ENCODE assay signal across 20 mouse cellular contexts in the genomic region with DNA sequence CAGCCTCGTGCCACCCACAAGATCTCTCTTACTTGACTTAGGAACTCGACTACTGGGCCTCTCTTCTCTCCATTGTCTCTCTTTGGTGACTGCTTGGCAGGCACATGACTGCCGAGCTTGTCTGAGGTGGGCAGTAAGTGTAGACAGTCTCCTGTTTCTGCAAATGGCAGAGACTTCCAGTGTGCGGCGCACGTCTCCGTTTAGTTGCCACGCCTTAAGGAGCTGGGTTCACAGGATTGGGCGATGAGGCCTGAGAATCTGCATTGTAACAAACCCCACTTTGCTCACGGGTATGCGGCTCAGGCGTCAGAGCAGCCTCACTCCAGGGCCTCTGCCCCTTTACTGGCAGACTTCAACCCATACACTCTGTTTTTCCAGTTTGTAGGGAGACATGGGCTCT. TPM values are rescaled to one million over a fixed set of nuclear protein-coding genes. Genes with fewer than 3 reads are reported as not detected.
A peak's percentile ranks its signal among the peaks of the same experiment; 100 is the strongest.
DNase-seq lines count a peak whose midpoint lies in the region; TF ChIP-seq lines count a peak whose summit lies in the region.
"Had no signal": no experiment of that assay in that cellular context is flagged by ENCODE, and none has a peak within 500 bp of the region (broad histone marks: within the 10 kb centered on the region; RNA-seq: fewer than 3 reads in every experiment).

No protein-coding gene starts in this region.

- H3K36me3 ChIP-seq in E14TG2a.4 (ENCODE audit: insufficient read depth, low read length) (peaks cover 3% of the 10 kb centered on the region; the same call in 1 of the 2 replicates), ES-Bruce4 (ENCODE audit: control insufficient read depth, insufficient read depth, low read length, poor library complexity, severe bottlenecking) (no peaks in the 10 kb centered on the region), ES-E14 (ENCODE audit: control insufficient read depth, insufficient read depth, low read length, poor library complexity, severe bottlenecking) (peaks cover 2% of the 10 kb centered on the region; the same call in 1 of the 2 replicates)
- H3K36me3 ChIP-seq: embryonic facial prominence, embryonic 15.5 days had no signal

- H3K4me3 ChIP-seq in E14TG2a.4 (replicated peaks; ENCODE audit: low read length) (peak overlapping the region; percentile 35; the same call in 1 of the 2 replicates), ES-Bruce4 (ENCODE audit: low read depth, low read length) (peak overlapping the region; percentile 7; the same call in 1 of the 2 replicates), ES-E14 (ENCODE audit: insufficient read depth in 1 of 2, low read depth in 1 of 2, low read length in 2 of 2, poor library complexity in 1 of 2, severe bottlenecking in 1 of 2) (no peak overlapping the region)
- H3K4me3 ChIP-seq: embryonic facial prominence, embryonic 13.5 days; embryonic facial prominence, embryonic 15.5 days; erythroblast, embryonic 14.5 days; forebrain, embryonic 10.5 days; forebrain, embryonic 12.5 days had no signal

- peaks cover 84% of the 10 kb centered on the region for H3K4me1 ChIP-seq in E14TG2a.4 (replicated peaks; ENCODE audit: low read depth, low read length)
- H3K4me1 ChIP-seq in ES-Bruce4 (ENCODE audit: control insufficient read depth, insufficient read depth, low read length): peaks cover 28% of the 10 kb centered on the region
- H3K4me1 ChIP-seq in ES-E14 (ENCODE audit: control insufficient read depth in 2 of 2, insufficient read depth in 2 of 2, low read length in 2 of 2, poor library complexity in 1 of 2): peaks cover 6 to 52% of the 10 kb centered on the region in 2 experiments; a peak in 3 of 4 replicates

- no peak for DNase-seq in ES-E14 (ENCODE audit: low read depth, low spot score)
- DNase-seq in ZHBTc4 (ENCODE audit: low read depth, low spot score): peak; percentile 56
- DNase-seq in heart, adult 11 months: no peak
- no peak for DNase-seq in cerebellum, adult 11-12 months
- DNase-seq in layer of hippocampus, adult 11-12 months (ENCODE audit: low spot score): no peak
- DNase-seq: adrenal gland, adult 2 months; adrenal gland, postnatal 10 days; adrenal gland, postnatal 25 days; cerebellum, adult 11 months; cerebellum, adult 2 months; cerebellum, adult 9-10 months; cerebellum, postnatal 10 days; cerebellum, postnatal 25 days had no signal

- TF ChIP-seq CTCF in E14TG2a.4 (conservative IDR thresholded peaks at IDR 0.05; ENCODE audit: low read length): no peak
- TF ChIP-seq CTCF in ES-Bruce4 (IDR thresholded peaks at IDR 0.05; ENCODE audit: low read depth, low read length): peak; percentile 13

- in situ Hi-C loops in ES-E14 (cut with MboI; ENCODE audit: low sequenced_read_pairs in 2 of 2, unreplicated experiment in 2 of 2): no loop called here

- H3K9me3 ChIP-seq in E14TG2a.4 (ENCODE audit: low read length) (no peaks in the 10 kb centered on the region), ES-Bruce4 (replicated peaks; ENCODE audit: control insufficient read depth, insufficient read depth, low read length, poor library complexity, severe bottlenecking) (no peaks in the 10 kb centered on the region), ES-E14 (ENCODE audit: control insufficient read depth, insufficient read depth, low read depth, low read length) (no peaks in the 10 kb centered on the region)
- H3K9me3 ChIP-seq: embryonic facial prominence, embryonic 13.5 days; embryonic facial prominence, embryonic 15.5 days; forebrain, embryonic 10.5 days; forebrain, embryonic 12.5 days had no signal

- H3K9ac ChIP-seq in ES-Bruce4 (ENCODE audit: low read depth, poor library complexity, severe bottlenecking) (no peak overlapping the region), ES-E14 (ENCODE audit: insufficient read depth, low read depth, low read length, poor library complexity, severe bottlenecking) (no peak overlapping the region)
- H3K9ac ChIP-seq: embryonic facial prominence, embryonic 13.5 days; embryonic facial prominence, embryonic 15.5 days; forebrain, embryonic 12.5 days had no signal

- 0 out of 2 replicates have a peak, but pooled peaks have one; percentile 34 for TF ChIP-seq EP300 in ES-Bruce4 (IDR thresholded peaks at IDR 0.05; ENCODE audit: insufficient read depth, low read depth, low read length)

- peaks cover 21% of the 10 kb centered on the region for H3K27me3 ChIP-seq in E14TG2a.4 (ENCODE audit: insufficient read depth, low read length)
- no peaks in the 10 kb centered on the region for H3K27me3 ChIP-seq in ES-Bruce4 (ENCODE audit: control insufficient read depth, insufficient read depth, low read length, poor library complexity, severe bottlenecking)
- H3K27me3 ChIP-seq: embryonic facial prominence, embryonic 13.5 days; embryonic facial prominence, embryonic 15.5 days had no signal

- no peak for TF ChIP-seq POLR2A in ES-Bruce4 (IDR thresholded peaks at IDR 0.05; ENCODE audit: insufficient read depth, low read length)

- peak overlapping the region; percentile 1; the same call in 1 of the 2 replicates for H3K27ac ChIP-seq in ES-Bruce4 (ENCODE audit: insufficient read depth, low read length)
- peak overlapping the region; percentile 19; the same call in 1 of the 2 replicates for H3K27ac ChIP-seq in ES-E14 (ENCODE audit: insufficient read depth, low read depth, low read length, poor library complexity, severe bottlenecking)
- H3K27ac ChIP-seq: embryonic facial prominence, embryonic 13.5 days; embryonic facial prominence, embryonic 15.5 days; forebrain, embryonic 12.5 days had no signal

TF ChIP-seq in ES-E14, 5 proteins besides CTCF, POLR2A, EP300 and RAD21:
- TF ChIP-seq ZC3H11A (IDR thresholded peaks at IDR 0.05; ENCODE audit: borderline replicate concordance, low read depth, low read length) (no peak), HCFC1 (IDR thresholded peaks at IDR 0.05; ENCODE audit: borderline replicate concordance, insufficient read depth, low read length) (no peak), ZNF384 (IDR thresholded peaks at IDR 0.05; ENCODE audit: low read depth, low read length) (no peak), CHD2 (IDR thresholded peaks at IDR 0.05; ENCODE audit: low read depth, low read length) (no peak), MAFK (IDR thresholded peaks at IDR 0.05; ENCODE audit: insufficient read depth, low read depth, low read length) (no peak)

RNA-seq across cellular contexts. Expression of gene Scube3, which starts 8.5 kb away (rescaled TPM):
- 17.9 and 18.0 TPM in 2 replicates for polyA plus RNA-seq in ES-Bruce4 (2011; ENCODE audit: insufficient read depth, insufficient read length, low read depth, missing spikeins)
- total RNA-seq in ES-E14 (2012; rRNA removed): 24.0 and 25.7 TPM in 2 replicates
- polyA plus RNA-seq: erythroblast, embryonic 14.5 days had no signal

RNA-seq across cellular contexts. Expression of gene Zfp523, which starts 26.5 kb away (rescaled TPM):
- 16.6 and 19.5 TPM in 2 replicates for polyA plus RNA-seq in ES-Bruce4 (2011; ENCODE audit: insufficient read depth, insufficient read length, low read depth, missing spikeins)
- 11.4 and 16.8 TPM in 2 replicates for total RNA-seq in ES-E14 (2012; rRNA removed)

RNA-seq across cellular contexts. Expression of gene Def6, which starts 57.1 kb away (rescaled TPM):
- 28.4 and 30.7 TPM in 2 replicates for polyA plus RNA-seq in ES-Bruce4 (2011; ENCODE audit: insufficient read depth, insufficient read length, low read depth, missing spikeins)
- total RNA-seq in ES-E14 (2012; rRNA removed): 17.6 and 20.8 TPM in 2 replicates

Comparison
In these comparisons a context has a peak if more than half of its experiments do, and no peak if none do; other contexts are left out.
1. H3K4me3 ChIP-seq: peak in E14TG2a.4 (single experiment) and ES-Bruce4 (single experiment); none in ES-E14 (0 of 2).